Mouse (Mus musculus): ENCODE measurements around the gene Cav1. TPM values are rescaled to one million over a fixed set of nuclear protein-coding genes. Genes with fewer than 3 reads are reported as not detected.

The Cav1 gene
- polyA plus RNA-seq, 1 experiment from 2014 or later: 313 TPM

GRCm38 (mm10) chr6:17317944-17318343, 11.8 kb downstream of the Cav1 start:
- WGBS: 62% methylated on average over 1 of the region's 1 CpGs
- Histone ChIP-seq H3K4me3 (ENCODE audit: control insufficient read depth in 1 of 2, insufficient read depth in 1 of 2, low read depth in 1 of 2, low read length in 2 of 2) (no peak overlapping the region), H3K4me1 (ENCODE audit: control insufficient read depth in 2 of 2, insufficient read depth in 2 of 2, low read length in 2 of 2) (peaks cover 7 to 14% of the 10 kb centered on the region in 2 experiments), H3K36me3 (ENCODE audit: control insufficient read depth, insufficient read depth, low read length) (0 out of 2 replicates have a peak, but pooled peaks cover 4% of the 10 kb centered on the region), H3K9me3 (ENCODE audit: control insufficient read depth, low read length) (no peaks in the 10 kb centered on the region), H3K4me2 (ENCODE audit: low read length) (no peak overlapping the region), H3K27ac (replicated peaks in 1 of 2; ENCODE audit: control insufficient read depth in 1 of 2, insufficient read depth in 1 of 2, low read depth in 2 of 2, low read length in 2 of 2) (no peak overlapping the region), H3K27me3 (ENCODE audit: control insufficient read depth, insufficient read depth, low read length) (no peaks in the 10 kb centered on the region), H3K9ac (ENCODE audit: low read length) (no peak overlapping the region)
- no peak for ATAC-seq (ENCODE audit: insufficient number of reproducible peaks, insufficient read depth, low FRiP score, low read depth)

- H3K27me3 ChIP-seq (ENCODE audit: control insufficient read depth, insufficient read depth, low read length): no peaks in the 10 kb centered on the region
- no peak overlapping the region for H3K4me2 ChIP-seq (ENCODE audit: low read length)
- H3K27ac ChIP-seq (replicated peaks in 1 of 2; ENCODE audit: control insufficient read depth in 1 of 2, insufficient read depth in 1 of 2, low read depth in 2 of 2, low read length in 2 of 2): no peak overlapping the region
- H3K9me3 ChIP-seq (ENCODE audit: control insufficient read depth, low read length): no peaks in the 10 kb centered on the region
- H3K36me3 ChIP-seq (ENCODE audit: control insufficient read depth, insufficient read depth, low read length): 0 out of 2 replicates have a peak, but pooled peaks cover 7% of the 10 kb centered on the region
- no peak for ATAC-seq (ENCODE audit: insufficient number of reproducible peaks, insufficient read depth, low FRiP score, low read depth)
- H3K4me1 ChIP-seq (ENCODE audit: control insufficient read depth in 2 of 2, insufficient read depth in 2 of 2, low read length in 2 of 2): peaks cover 4 to 11% of the 10 kb centered on the region in 2 experiments
- H3K9ac ChIP-seq (ENCODE audit: low read length): no peak overlapping the region
- H3K4me3 ChIP-seq (ENCODE audit: control insufficient read depth in 1 of 2, insufficient read depth in 1 of 2, low read depth in 1 of 2, low read length in 2 of 2): no peak overlapping the region
- 68% methylated on average over 6 of the region's 6 CpGs for WGBS
Measured at GRCm38 (mm10) chr6:17321976-17322375, 15.8 kb downstream of the Cav1 start.

GRCm38 (mm10) chr6:17327216-17327615, 21.1 kb downstream of the Cav1 start:
- H3K4me1 ChIP-seq (ENCODE audit: control insufficient read depth in 2 of 2, insufficient read depth in 2 of 2, low read length in 2 of 2): peaks cover 5 to 6% of the 10 kb centered on the region in 2 experiments; a peak in 3 of 4 replicates
- no peaks in the 10 kb centered on the region for H3K27me3 ChIP-seq (ENCODE audit: control insufficient read depth, insufficient read depth, low read length)
- peak overlapping the region; percentile 57 for H3K4me2 ChIP-seq (ENCODE audit: low read length)
- H3K9ac ChIP-seq (ENCODE audit: low read length): 0 out of 2 replicates have a peak overlapping the region, but pooled peaks have one; percentile 3
- no peaks in the 10 kb centered on the region for H3K9me3 ChIP-seq (ENCODE audit: control insufficient read depth, low read length)
- 0 out of 2 replicates have a peak, but pooled peaks cover 3% of the 10 kb centered on the region for H3K36me3 ChIP-seq (ENCODE audit: control insufficient read depth, insufficient read depth, low read length)
- H3K4me3 ChIP-seq (ENCODE audit: control insufficient read depth in 1 of 2, insufficient read depth in 1 of 2, low read depth in 1 of 2, low read length in 2 of 2): peak overlapping the region in 1 of 2 experiments; percentile 9; a peak in 1 of 4 replicates
- ATAC-seq (ENCODE audit: insufficient number of reproducible peaks, insufficient read depth, low FRiP score, low read depth): no peak; the same call in 1 of the 2 replicates
- no peak overlapping the region for H3K27ac ChIP-seq (replicated peaks in 1 of 2; ENCODE audit: control insufficient read depth in 1 of 2, insufficient read depth in 1 of 2, low read depth in 2 of 2, low read length in 2 of 2)
- WGBS: 22% methylated on average over 11 of the region's 11 CpGs

- H3K4me1 ChIP-seq (ENCODE audit: control insufficient read depth in 2 of 2, insufficient read depth in 2 of 2, low read length in 2 of 2): peaks cover 5 to 6% of the 10 kb centered on the region in 2 experiments; a peak in 3 of 4 replicates
- H3K4me3 ChIP-seq (ENCODE audit: control insufficient read depth in 1 of 2, insufficient read depth in 1 of 2, low read depth in 1 of 2, low read length in 2 of 2): no peak overlapping the region
- no peak overlapping the region for H3K9ac ChIP-seq (ENCODE audit: low read length)
- H3K27me3 ChIP-seq (ENCODE audit: control insufficient read depth, insufficient read depth, low read length): no peaks in the 10 kb centered on the region
- ATAC-seq (ENCODE audit: insufficient number of reproducible peaks, insufficient read depth, low FRiP score, low read depth): no peak
- H3K36me3 ChIP-seq (ENCODE audit: control insufficient read depth, insufficient read depth, low read length): 0 out of 2 replicates have a peak, but pooled peaks cover 3% of the 10 kb centered on the region
- H3K4me2 ChIP-seq (ENCODE audit: low read length): no peak overlapping the region
- no peak overlapping the region for H3K27ac ChIP-seq (replicated peaks in 1 of 2; ENCODE audit: control insufficient read depth in 1 of 2, insufficient read depth in 1 of 2, low read depth in 2 of 2, low read length in 2 of 2)
- 71% methylated on average over 3 of the region's 3 CpGs for WGBS
- no peaks in the 10 kb centered on the region for H3K9me3 ChIP-seq (ENCODE audit: control insufficient read depth, low read length)
Measured at GRCm38 (mm10) chr6:17329801-17330200, 23.7 kb downstream of the Cav1 start.

GRCm38 (mm10) chr6:17337724-17338123, 31.6 kb downstream of the Cav1 start:
- Histone ChIP-seq H3K27me3 (ENCODE audit: control insufficient read depth, insufficient read depth, low read length) (no peaks in the 10 kb centered on the region), H3K9me3 (ENCODE audit: control insufficient read depth, low read length) (no peaks in the 10 kb centered on the region), H3K4me3 (ENCODE audit: control insufficient read depth in 1 of 2, insufficient read depth in 1 of 2, low read depth in 1 of 2, low read length in 2 of 2) (no peak overlapping the region), H3K27ac (replicated peaks in 1 of 2; ENCODE audit: control insufficient read depth in 1 of 2, insufficient read depth in 1 of 2, low read depth in 2 of 2, low read length in 2 of 2) (no peak overlapping the region), H3K36me3 (ENCODE audit: control insufficient read depth, insufficient read depth, low read length) (peaks cover 7% of the 10 kb centered on the region; the same call in 1 of the 2 replicates), H3K4me2 (ENCODE audit: low read length) (no peak overlapping the region), H3K4me1 (ENCODE audit: control insufficient read depth in 2 of 2, insufficient read depth in 2 of 2, low read length in 2 of 2) (no peaks in the 10 kb centered on the region), H3K9ac (ENCODE audit: low read length) (no peak overlapping the region)
- ATAC-seq (ENCODE audit: insufficient number of reproducible peaks, insufficient read depth, low FRiP score, low read depth): no peak
- 94% methylated on average over 2 of the region's 2 CpGs for WGBS

- Histone ChIP-seq H3K4me3 (ENCODE audit: control insufficient read depth in 1 of 2, insufficient read depth in 1 of 2, low read depth in 1 of 2, low read length in 2 of 2) (no peak overlapping the region), H3K27ac (replicated peaks in 1 of 2; ENCODE audit: control insufficient read depth in 1 of 2, insufficient read depth in 1 of 2, low read depth in 2 of 2, low read length in 2 of 2) (no peak overlapping the region), H3K4me1 (ENCODE audit: control insufficient read depth in 2 of 2, insufficient read depth in 2 of 2, low read length in 2 of 2) (no peaks in the 10 kb centered on the region), H3K9ac (ENCODE audit: low read length) (no peak overlapping the region), H3K9me3 (ENCODE audit: control insufficient read depth, low read length) (no peaks in the 10 kb centered on the region), H3K4me2 (ENCODE audit: low read length) (no peak overlapping the region), H3K36me3 (ENCODE audit: control insufficient read depth, insufficient read depth, low read length) (peaks cover 7% of the 10 kb centered on the region; the same call in 1 of the 2 replicates), H3K27me3 (ENCODE audit: control insufficient read depth, insufficient read depth, low read length) (no peaks in the 10 kb centered on the region)
- WGBS: 33% methylated on average over 2 of the region's 2 CpGs
- no peak for ATAC-seq (ENCODE audit: insufficient number of reproducible peaks, insufficient read depth, low FRiP score, low read depth)
Measured at GRCm38 (mm10) chr6:17340406-17340805, 34.3 kb downstream of the Cav1 start.

- Histone ChIP-seq H3K36me3 (ENCODE audit: control insufficient read depth, insufficient read depth, low read length) (no peaks in the 10 kb centered on the region), H3K27ac (replicated peaks in 1 of 2; ENCODE audit: control insufficient read depth in 1 of 2, insufficient read depth in 1 of 2, low read depth in 2 of 2, low read length in 2 of 2) (no peak overlapping the region), H3K27me3 (ENCODE audit: control insufficient read depth, insufficient read depth, low read length) (no peaks in the 10 kb centered on the region), H3K4me2 (ENCODE audit: low read length) (no peak overlapping the region), H3K9ac (ENCODE audit: low read length) (no peak overlapping the region), H3K4me1 (ENCODE audit: control insufficient read depth in 2 of 2, insufficient read depth in 2 of 2, low read length in 2 of 2) (no peaks in the 10 kb centered on the region), H3K9me3 (ENCODE audit: control insufficient read depth, low read length) (no peaks in the 10 kb centered on the region), H3K4me3 (ENCODE audit: control insufficient read depth in 1 of 2, insufficient read depth in 1 of 2, low read depth in 1 of 2, low read length in 2 of 2) (no peak overlapping the region)
- WGBS: 58% methylated on average over 3 of the region's 3 CpGs
- ATAC-seq (ENCODE audit: insufficient number of reproducible peaks, insufficient read depth, low FRiP score, low read depth): no peak
Measured at GRCm38 (mm10) chr6:17348011-17348410, 41.9 kb downstream of the Cav1 start.

GRCm38 (mm10) chr6:17350803-17351202, 44.7 kb downstream of the Cav1 start:
- Histone ChIP-seq H3K27ac (replicated peaks in 1 of 2; ENCODE audit: control insufficient read depth in 1 of 2, insufficient read depth in 1 of 2, low read depth in 2 of 2, low read length in 2 of 2) (no peak overlapping the region), H3K9ac (ENCODE audit: low read length) (no peak overlapping the region), H3K36me3 (ENCODE audit: control insufficient read depth, insufficient read depth, low read length) (no peaks in the 10 kb centered on the region), H3K27me3 (ENCODE audit: control insufficient read depth, insufficient read depth, low read length) (no peaks in the 10 kb centered on the region), H3K4me1 (ENCODE audit: control insufficient read depth in 2 of 2, insufficient read depth in 2 of 2, low read length in 2 of 2) (no peaks in the 10 kb centered on the region), H3K4me3 (ENCODE audit: control insufficient read depth in 1 of 2, insufficient read depth in 1 of 2, low read depth in 1 of 2, low read length in 2 of 2) (no peak overlapping the region), H3K9me3 (ENCODE audit: control insufficient read depth, low read length) (no peaks in the 10 kb centered on the region), H3K4me2 (ENCODE audit: low read length) (no peak overlapping the region)
- WGBS: 84% methylated on average over 5 of the region's 5 CpGs
- no peak for ATAC-seq (ENCODE audit: insufficient number of reproducible peaks, insufficient read depth, low FRiP score, low read depth)
